Mouse (Mus musculus): Measurements from ENCODE around the gene Polr3e. TPM values are rescaled to one million over a fixed set of nuclear protein-coding genes. Genes with fewer than 3 reads are reported as not detected.

Polr3e gene
- polyA plus RNA-seq (2014; fragmentation: Illumina TruSeq; extraction: RNeasy Lipid Tissue Mini Kit (QIAGEN cat#74804)), result 11.8 TPM

GRCm38 (mm10) chr7:120917592-120918461 lies at the start of gene Polr3e:
TSS of gene Polr3e (plus strand) at chr7:120917744.

GRCm38 (mm10) chr7:120982200-120982841 lies 64.8 kb downstream of the Polr3e start, which contains the start of the genes Cdr2 and Mfsd13b:
TSS of gene Cdr2 (minus strand) at chr7:120982312.
TSS of gene Mfsd13b (plus strand) at chr7:120982509.

Other genes starting within 250 kb of the Polr3e start
- gene Pdzd9, start 247.4 kb upstream of the Polr3e start, polyA plus RNA-seq (2014; fragmentation: Illumina TruSeq; extraction: RNeasy Lipid Tissue Mini Kit (QIAGEN cat#74804)), result not detected
- 69.1 TPM for gene Mosmo, start 240.1 kb upstream of the Polr3e start, polyA plus RNA-seq (2014; fragmentation: Illumina TruSeq; extraction: RNeasy Lipid Tissue Mini Kit (QIAGEN cat#74804))
- 2.1 TPM for gene Vwa3a, start 178.4 kb upstream of the Polr3e start, polyA plus RNA-seq (2014; fragmentation: Illumina TruSeq; extraction: RNeasy Lipid Tissue Mini Kit (QIAGEN cat#74804))
- gene Gm5737, start 105.4 kb upstream of the Polr3e start, polyA plus RNA-seq (2014; fragmentation: Illumina TruSeq; extraction: RNeasy Lipid Tissue Mini Kit (QIAGEN cat#74804)), result not detected
- 8.7 TPM for gene Eef2k, start 74.9 kb upstream of the Polr3e start, polyA plus RNA-seq (2014; fragmentation: Illumina TruSeq; extraction: RNeasy Lipid Tissue Mini Kit (QIAGEN cat#74804))
- gene Cdr2, start 64.6 kb downstream of the Polr3e start, polyA plus RNA-seq (2014; fragmentation: Illumina TruSeq; extraction: RNeasy Lipid Tissue Mini Kit (QIAGEN cat#74804)), result 13.8 TPM
- 0.68 TPM for gene Mfsd13b, start 64.8 kb downstream of the Polr3e start, polyA plus RNA-seq (2014; fragmentation: Illumina TruSeq; extraction: RNeasy Lipid Tissue Mini Kit (QIAGEN cat#74804))
- gene Mettl9, start 116.7 kb downstream of the Polr3e start, polyA plus RNA-seq (2014; fragmentation: Illumina TruSeq; extraction: RNeasy Lipid Tissue Mini Kit (QIAGEN cat#74804)), result 453 TPM
- 10.8 TPM for gene Igsf6, start 156.8 kb downstream of the Polr3e start, polyA plus RNA-seq (2014; fragmentation: Illumina TruSeq; extraction: RNeasy Lipid Tissue Mini Kit (QIAGEN cat#74804))
- gene Otoa, start 163.9 kb downstream of the Polr3e start, polyA plus RNA-seq (2014; fragmentation: Illumina TruSeq; extraction: RNeasy Lipid Tissue Mini Kit (QIAGEN cat#74804)), result not detected